Mouse (Mus musculus) liver, postnatal 0 days (tissue): ENCODE measurements around the gene Scube2.

Source experiments
- CTCF ChIP-seq: sonication (generic); IDR thresholded peaks from 2 replicates; pipeline ENCODE4 v1.5.1; 2016; ENCODE audit warnings: antibody characterized with exemption, low read depth
- EP300 ChIP-seq: IDR thresholded peaks from 2 replicates; pipeline ENCODE4 v1.6.1; 2016; ENCODE audit warnings: antibody characterized with exemption, low read depth, mild to moderate bottlenecking

- no peak for TF ChIP-seq CTCF
- TF ChIP-seq EP300 = no peak
Observed at GRCm38 (mm10) chr7:109863561-109863960, 1.9 kb downstream of the Scube2 start.
